Mouse (Mus musculus): Measurements from ENCODE around the gene Agap1. TPM values are rescaled to one million over a fixed set of nuclear protein-coding genes. Genes with fewer than 3 reads are reported as not detected.

Agap1 gene
- total and polyA plus RNA-seq, 3 experiments: 0.01 TPM; not detected in 2

DNA sequence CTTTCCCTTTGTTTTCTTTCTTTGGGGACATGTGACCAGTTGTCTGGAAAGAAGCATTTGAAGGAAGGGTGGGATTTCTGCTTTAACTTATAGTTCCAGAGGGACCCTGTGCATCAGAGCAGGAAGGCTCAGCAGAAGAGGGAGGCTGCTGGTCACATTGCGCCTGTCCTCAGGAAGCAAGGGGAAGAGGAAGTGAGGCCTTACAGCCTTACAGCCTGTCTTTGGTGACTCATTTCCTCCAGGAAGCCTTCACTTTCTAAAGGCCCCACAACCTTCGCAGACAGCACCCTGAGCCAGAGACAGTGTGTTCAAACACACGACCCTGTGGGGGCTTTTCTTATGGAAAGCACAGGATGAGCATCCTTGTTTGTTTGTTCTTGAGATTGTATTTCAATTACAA lies 287.8 kb downstream of the Agap1 start:
- H3K36me3 ChIP-seq (ENCODE audit: control insufficient read depth in 1 of 2, insufficient read depth in 2 of 2, low read length in 2 of 2): no peaks in the 10 kb centered on the region
- H3K27ac ChIP-seq (ENCODE audit: control insufficient read depth, low read depth, low read length): no peak overlapping the region
- no peak overlapping the region for H3K4me3 ChIP-seq (ENCODE audit: control insufficient read depth in 1 of 2, insufficient read depth in 1 of 2, low read depth in 2 of 2, low read length in 2 of 2)
- H3K9ac ChIP-seq (ENCODE audit: control insufficient read depth, low read depth, low read length, poor library complexity, severe bottlenecking): no peak overlapping the region
- no peaks in the 10 kb centered on the region for H3K79me2 ChIP-seq (ENCODE audit: control insufficient read depth, insufficient read depth, low read length, poor library complexity)
- no peaks in the 10 kb centered on the region for H3K9me3 ChIP-seq (replicated peaks; ENCODE audit: insufficient read depth, low read length)
- H3K27me3 ChIP-seq (ENCODE audit: control insufficient read depth in 1 of 2, insufficient read depth in 2 of 2, low read length in 2 of 2): no peaks in the 10 kb centered on the region
- no peak for TF ChIP-seq UBTF (IDR thresholded peaks at IDR 0.05; ENCODE audit: borderline replicate concordance, insufficient read depth, low read depth, low read length)
- TF ChIP-seq POLR2A (IDR thresholded peaks at IDR 0.05; ENCODE audit: control insufficient read depth in 1 of 2, insufficient read depth in 1 of 2, low read depth in 1 of 2, low read length in 2 of 2, poor library complexity in 1 of 2): no peak
- TF ChIP-seq MYC (IDR thresholded peaks at IDR 0.05; ENCODE audit: low read depth, low read length): no peak
- DNase-seq (ENCODE audit: low read depth, low spot score): no peak
- no peaks in the 10 kb centered on the region for H3K4me1 ChIP-seq (ENCODE audit: control insufficient read depth in 1 of 2, insufficient read depth in 2 of 2, low read length in 2 of 2)

DNA sequence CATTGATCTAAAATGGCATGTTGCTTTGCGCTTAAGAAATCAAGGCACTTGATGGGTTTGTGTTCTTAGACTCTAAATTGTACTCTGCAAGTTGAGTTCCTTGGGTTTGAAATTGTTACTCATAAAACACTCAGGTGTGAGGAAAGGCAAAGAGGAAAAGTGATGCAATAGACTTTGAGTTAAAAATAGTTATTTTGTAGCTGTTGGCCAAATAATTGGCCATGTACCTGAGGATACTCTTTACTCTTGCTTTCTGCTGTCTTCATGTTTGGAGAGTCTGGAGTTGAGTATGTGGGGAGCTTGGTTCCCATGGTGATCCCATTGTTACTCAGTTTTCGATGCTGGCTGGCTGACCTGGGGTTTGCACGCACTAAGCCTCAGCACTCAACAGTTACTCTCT lies 291.6 kb downstream of the Agap1 start:
- no peaks in the 10 kb centered on the region for H3K9me3 ChIP-seq (replicated peaks; ENCODE audit: insufficient read depth, low read length)
- TF ChIP-seq NELFE (IDR thresholded peaks at IDR 0.05; ENCODE audit: low read depth, low read length): no peak
- no peaks in the 10 kb centered on the region for H3K79me2 ChIP-seq (ENCODE audit: control insufficient read depth, insufficient read depth, low read length, poor library complexity)
- no peaks in the 10 kb centered on the region for H3K36me3 ChIP-seq (ENCODE audit: control insufficient read depth in 1 of 2, insufficient read depth in 2 of 2, low read length in 2 of 2)
- DNase-seq (ENCODE audit: low read depth, low spot score): no peak
- no peaks in the 10 kb centered on the region for H3K4me1 ChIP-seq (ENCODE audit: control insufficient read depth in 1 of 2, insufficient read depth in 2 of 2, low read length in 2 of 2)
- H3K27ac ChIP-seq (ENCODE audit: control insufficient read depth, low read depth, low read length): no peak overlapping the region
- no peak overlapping the region for H3K4me3 ChIP-seq (ENCODE audit: control insufficient read depth in 1 of 2, insufficient read depth in 1 of 2, low read depth in 2 of 2, low read length in 2 of 2)
- H3K27me3 ChIP-seq (ENCODE audit: control insufficient read depth in 1 of 2, insufficient read depth in 2 of 2, low read length in 2 of 2): no peaks in the 10 kb centered on the region
- H3K9ac ChIP-seq (ENCODE audit: control insufficient read depth, low read depth, low read length, poor library complexity, severe bottlenecking): no peak overlapping the region

DNA sequence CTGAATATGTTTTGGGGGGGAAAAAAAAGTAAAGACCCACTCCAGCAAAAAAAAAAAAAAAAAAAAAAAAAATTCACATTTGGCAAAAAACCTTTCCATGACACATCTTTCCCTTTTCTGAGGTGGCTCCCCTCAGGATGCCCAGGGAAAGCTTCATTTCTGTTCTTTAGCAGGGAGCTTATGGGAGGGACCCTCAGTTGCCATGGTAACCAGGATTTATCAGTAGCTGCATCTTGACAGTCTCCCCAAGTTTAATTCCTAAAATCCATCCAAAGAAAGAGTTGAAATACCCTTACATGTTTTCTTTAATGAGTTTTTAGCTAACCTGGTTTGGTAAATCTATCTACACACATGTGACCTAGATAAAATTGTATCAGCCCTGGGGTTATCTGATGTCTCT lies 295.1 kb downstream of the Agap1 start:
- no peak for DNase-seq (ENCODE audit: low read depth, low spot score)
- Histone ChIP-seq H3K9ac (ENCODE audit: control insufficient read depth, low read depth, low read length, poor library complexity, severe bottlenecking) (no peak overlapping the region), H3K9me3 (replicated peaks; ENCODE audit: insufficient read depth, low read length) (no peaks in the 10 kb centered on the region), H3K27ac (ENCODE audit: control insufficient read depth, low read depth, low read length) (no peak overlapping the region), H3K27me3 (ENCODE audit: control insufficient read depth in 1 of 2, insufficient read depth in 2 of 2, low read length in 2 of 2) (no peaks in the 10 kb centered on the region), H3K79me2 (ENCODE audit: control insufficient read depth, insufficient read depth, low read length, poor library complexity) (no peaks in the 10 kb centered on the region), H3K4me1 (ENCODE audit: control insufficient read depth in 1 of 2, insufficient read depth in 2 of 2, low read length in 2 of 2) (no peaks in the 10 kb centered on the region), H3K4me3 (ENCODE audit: control insufficient read depth in 1 of 2, insufficient read depth in 1 of 2, low read depth in 2 of 2, low read length in 2 of 2) (no peak overlapping the region), H3K36me3 (ENCODE audit: control insufficient read depth in 1 of 2, insufficient read depth in 2 of 2, low read length in 2 of 2) (no peaks in the 10 kb centered on the region)
- no peak for TF ChIP-seq TAL1 (IDR thresholded peaks at IDR 0.05; ENCODE audit: low read length)

DNA sequence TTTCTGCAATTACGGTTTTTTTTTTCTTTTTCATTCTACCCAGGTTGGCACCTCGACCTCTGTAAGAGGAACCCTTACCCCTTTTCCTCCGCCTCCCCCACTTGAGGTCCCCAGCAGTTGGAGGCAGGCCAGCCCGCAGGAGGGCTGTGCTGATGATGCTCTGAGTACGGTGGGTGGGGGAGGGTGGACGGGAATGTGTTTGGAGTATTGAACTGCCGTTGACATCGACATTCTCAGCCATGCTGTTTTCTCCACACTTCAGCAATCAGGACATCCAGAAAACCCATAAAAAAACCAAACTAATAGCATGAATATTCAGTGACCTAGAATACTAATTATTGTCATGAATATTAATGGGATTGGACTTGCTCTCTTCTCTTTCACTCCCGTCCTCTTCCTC lies 295.9 kb downstream of the Agap1 start:
- no peaks in the 10 kb centered on the region for H3K4me1 ChIP-seq (ENCODE audit: control insufficient read depth in 1 of 2, insufficient read depth in 2 of 2, low read length in 2 of 2)
- no peaks in the 10 kb centered on the region for H3K36me3 ChIP-seq (ENCODE audit: control insufficient read depth in 1 of 2, insufficient read depth in 2 of 2, low read length in 2 of 2)
- no peak for DNase-seq (ENCODE audit: low read depth, low spot score)
- H3K27ac ChIP-seq (ENCODE audit: control insufficient read depth, low read depth, low read length): no peak overlapping the region
- TF ChIP-seq POLR2AphosphoS5 (IDR thresholded peaks at IDR 0.05; ENCODE audit: borderline replicate concordance, low read depth, low read length): no peak
- TF ChIP-seq NELFE (IDR thresholded peaks at IDR 0.05; ENCODE audit: low read depth, low read length): no peak
- no peak for TF ChIP-seq ZC3H11A (IDR thresholded peaks at IDR 0.05; ENCODE audit: low read depth, low read length)
- no peak for TF ChIP-seq EP300 (IDR thresholded peaks at IDR 0.05; ENCODE audit: low read depth in 1 of 2, low read length in 2 of 2)
- TF ChIP-seq GATA1 (IDR thresholded peaks at IDR 0.05; ENCODE audit: low read depth, low read length): no peak
- TF ChIP-seq TAL1 (IDR thresholded peaks at IDR 0.05; ENCODE audit: low read length): no peak
- TF ChIP-seq JUND (IDR thresholded peaks at IDR 0.05; ENCODE audit: low read depth, low read length): no peak
- no peak for TF ChIP-seq MXI1 (IDR thresholded peaks at IDR 0.05; ENCODE audit: low read depth, low read length)
- no peak for TF ChIP-seq RAD21 (IDR thresholded peaks at IDR 0.05; ENCODE audit: low read depth, low read length)
- no peak for TF ChIP-seq ELF1 (IDR thresholded peaks at IDR 0.05; ENCODE audit: low read depth, low read length)
- TF ChIP-seq HCFC1 (IDR thresholded peaks at IDR 0.05; ENCODE audit: low read depth, low read length): no peak
- no peak for TF ChIP-seq SMC3 (IDR thresholded peaks at IDR 0.05; ENCODE audit: low read depth, low read length)
- no peak for TF ChIP-seq ETS1 (IDR thresholded peaks at IDR 0.05; ENCODE audit: low read depth, low read length)
- no peak for TF ChIP-seq BHLHE40 (IDR thresholded peaks at IDR 0.05; ENCODE audit: borderline replicate concordance, low read depth, low read length)
- no peaks in the 10 kb centered on the region for H3K79me2 ChIP-seq (ENCODE audit: control insufficient read depth, insufficient read depth, low read length, poor library complexity)
- no peaks in the 10 kb centered on the region for H3K27me3 ChIP-seq (ENCODE audit: control insufficient read depth in 1 of 2, insufficient read depth in 2 of 2, low read length in 2 of 2)
- H3K4me3 ChIP-seq (ENCODE audit: control insufficient read depth in 1 of 2, insufficient read depth in 1 of 2, low read depth in 2 of 2, low read length in 2 of 2): no peak overlapping the region
- no peak overlapping the region for H3K9ac ChIP-seq (ENCODE audit: control insufficient read depth, low read depth, low read length, poor library complexity, severe bottlenecking)
- no peaks in the 10 kb centered on the region for H3K9me3 ChIP-seq (replicated peaks; ENCODE audit: insufficient read depth, low read length)

Data from MEL (cell line).